Mouse (Mus musculus): ENCODE measurements at regions not wholly inside any gene's neighbourhood (a gene's known extent, or its start where the extent isn't known, plus 50 kb on each side); places are given as distances from the start of the nearest gene placed in this dataset.

DNA sequence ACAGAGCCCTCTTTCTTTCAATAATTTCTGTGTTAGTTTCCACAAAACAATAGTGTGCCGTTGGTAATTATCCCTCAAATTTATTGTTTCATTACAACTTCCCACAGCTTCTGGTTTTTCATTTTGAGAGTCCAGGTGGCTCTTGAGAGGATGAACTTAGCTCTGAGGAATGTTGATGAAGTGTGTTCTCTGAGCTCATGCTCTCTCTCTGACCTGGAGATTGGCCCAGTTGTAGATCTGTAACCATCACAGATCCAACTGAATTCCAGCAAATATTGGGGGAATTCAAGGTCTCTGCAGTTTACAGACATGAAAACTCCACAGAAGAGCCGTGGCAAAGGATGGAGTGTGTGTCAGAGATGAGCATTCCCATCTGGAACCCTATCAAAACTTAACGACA, 96.5 kb upstream of the Spry2 start:
- no peaks in the 10 kb centered on the region for H3K27me3 ChIP-seq (replicated peaks)
- no peak for TF ChIP-seq KAT2A (IDR thresholded peaks at IDR 0.05; ENCODE audit: insufficient replicate concordance, low read length)
- TF ChIP-seq MYC (IDR thresholded peaks at IDR 0.05; ENCODE audit: low read depth, low read length) = no peak
- TF ChIP-seq MAFK (IDR thresholded peaks at IDR 0.05; ENCODE audit: insufficient replicate concordance, low read length) = no peak
- TF ChIP-seq NELFE (IDR thresholded peaks at IDR 0.05; ENCODE audit: low read depth, low read length) = no peak
- no peak for TF ChIP-seq USF1 (IDR thresholded peaks at IDR 0.05; ENCODE audit: low read depth, low read length)
- H3K4me2 ChIP-seq (ENCODE audit: insufficient read depth, low read depth, poor library complexity, severe bottlenecking) = no peak overlapping the region
- no peaks in the 10 kb centered on the region for H3K4me1 ChIP-seq (ENCODE audit: control insufficient read depth in 1 of 2, insufficient read depth in 2 of 2)
- in situ Hi-C loops (cut with MboI; ENCODE audit: low pct_ligation_motif_present, low pct_unique_long_range_greater_than_20kb, low sequenced_read_pairs) (no loop called here), dilution Hi-C loops (cut with MboI; ENCODE audit: extremely low pct_ligation_motif_present, extremely low pct_unique_long_range_greater_than_20kb, low sequenced_read_pairs) (no loop called here)
- H3K36me3 ChIP-seq (replicated peaks in 1 of 2; ENCODE audit: control insufficient read depth in 1 of 2, insufficient read depth in 1 of 2, low read length in 1 of 2) = no peaks in the 10 kb centered on the region
- H3K27ac ChIP-seq (ENCODE audit: insufficient read depth, low read depth) = no peak overlapping the region
- H3K79me2 ChIP-seq (replicated peaks; ENCODE audit: control insufficient read depth, extremely low read depth, insufficient read depth, poor library complexity, severe bottlenecking) = no peaks in the 10 kb centered on the region
- peaks cover 8% of the 10 kb centered on the region for H3K9me3 ChIP-seq (replicated peaks; ENCODE audit: low read length)
- no peak overlapping the region for H3K9ac ChIP-seq (ENCODE audit: insufficient read depth, low read depth)
- DNase-seq (ENCODE audit: extremely low read depth) = no peak
- H3K4me3 ChIP-seq (replicated peaks in 1 of 3; ENCODE audit: low read depth in 2 of 3, low read length in 2 of 3, poor library complexity in 1 of 3) = no peak overlapping the region

- Histone ChIP-seq H3K4me2 (ENCODE audit: insufficient read depth, low read depth, poor library complexity, severe bottlenecking) (no peak overlapping the region), H3K27ac (ENCODE audit: insufficient read depth, low read depth) (no peak overlapping the region), H3K36me3 (replicated peaks in 1 of 2; ENCODE audit: control insufficient read depth in 1 of 2, insufficient read depth in 1 of 2, low read length in 1 of 2) (no peaks in the 10 kb centered on the region), H3K79me2 (replicated peaks; ENCODE audit: control insufficient read depth, extremely low read depth, insufficient read depth, poor library complexity, severe bottlenecking) (no peaks in the 10 kb centered on the region), H3K9me3 (replicated peaks; ENCODE audit: low read length) (peaks cover 9% of the 10 kb centered on the region), H3K4me1 (ENCODE audit: control insufficient read depth in 1 of 2, insufficient read depth in 2 of 2) (no peaks in the 10 kb centered on the region), H3K27me3 (replicated peaks) (no peaks in the 10 kb centered on the region), H3K4me3 (replicated peaks in 1 of 3; ENCODE audit: low read depth in 2 of 3, low read length in 2 of 3, poor library complexity in 1 of 3) (no peak overlapping the region), H3K9ac (ENCODE audit: insufficient read depth, low read depth) (no peak overlapping the region)
- in situ Hi-C loops (cut with MboI; ENCODE audit: low pct_ligation_motif_present, low pct_unique_long_range_greater_than_20kb, low sequenced_read_pairs) (no loop called here), dilution Hi-C loops (cut with MboI; ENCODE audit: extremely low pct_ligation_motif_present, extremely low pct_unique_long_range_greater_than_20kb, low sequenced_read_pairs) (no loop called here)
- TF ChIP-seq MAX (IDR thresholded peaks at IDR 0.05; ENCODE audit: low read length) = no peak
- TF ChIP-seq MAFK (IDR thresholded peaks at IDR 0.05; ENCODE audit: insufficient replicate concordance, low read length) = no peak
- no peak for TF ChIP-seq CHD2 (IDR thresholded peaks at IDR 0.05; ENCODE audit: low read length)
- no peak for TF ChIP-seq SMC3 (IDR thresholded peaks at IDR 0.05; ENCODE audit: low read depth, low read length)
- TF ChIP-seq JUND (conservative IDR thresholded peaks at IDR 0.05; ENCODE audit: low read depth, low read length) = no peak
- TF ChIP-seq RAD21 (IDR thresholded peaks at IDR 0.05; ENCODE audit: low read depth, low read length) = no peak
- no peak for DNase-seq (ENCODE audit: extremely low read depth)
These were observed 103.2 kb upstream of the Spry2 start for GRCm38 (mm10) chr14:105999801-106000200.

- Histone ChIP-seq H3K27me3 (replicated peaks) (no peaks in the 10 kb centered on the region), H3K4me3 (replicated peaks in 1 of 3; ENCODE audit: low read depth in 2 of 3, low read length in 2 of 3, poor library complexity in 1 of 3) (no peak overlapping the region), H3K27ac (ENCODE audit: insufficient read depth, low read depth) (no peak overlapping the region), H3K79me2 (replicated peaks; ENCODE audit: control insufficient read depth, extremely low read depth, insufficient read depth, poor library complexity, severe bottlenecking) (no peaks in the 10 kb centered on the region), H3K4me1 (ENCODE audit: control insufficient read depth in 1 of 2, insufficient read depth in 2 of 2) (no peaks in the 10 kb centered on the region), H3K36me3 (replicated peaks in 1 of 2; ENCODE audit: control insufficient read depth in 1 of 2, insufficient read depth in 1 of 2, low read length in 1 of 2) (no peaks in the 10 kb centered on the region), H3K9me3 (replicated peaks; ENCODE audit: low read length) (peaks cover 21% of the 10 kb centered on the region), H3K4me2 (ENCODE audit: insufficient read depth, low read depth, poor library complexity, severe bottlenecking) (no peak overlapping the region), H3K9ac (ENCODE audit: insufficient read depth, low read depth) (no peak overlapping the region)
- in situ Hi-C loops (cut with MboI; ENCODE audit: low pct_ligation_motif_present, low pct_unique_long_range_greater_than_20kb, low sequenced_read_pairs) (no loop called here), dilution Hi-C loops (cut with MboI; ENCODE audit: extremely low pct_ligation_motif_present, extremely low pct_unique_long_range_greater_than_20kb, low sequenced_read_pairs) (no loop called here)
- TF ChIP-seq MXI1 (IDR thresholded peaks at IDR 0.05; ENCODE audit: low read depth, low read length) (no peak), RCOR1 (conservative IDR thresholded peaks at IDR 0.05; ENCODE audit: low read depth, low read length) (no peak), E2F4 (IDR thresholded peaks at IDR 0.05; ENCODE audit: insufficient replicate concordance, low read depth, low read length) (no peak), JUN (IDR thresholded peaks at IDR 0.05; ENCODE audit: insufficient read depth, low read depth, low read length) (no peak), EP300 (IDR thresholded peaks at IDR 0.05; ENCODE audit: low read length) (no peak), MAZ (IDR thresholded peaks at IDR 0.05; ENCODE audit: low read depth, low read length) (no peak), KAT2A (IDR thresholded peaks at IDR 0.05; ENCODE audit: insufficient replicate concordance, low read length) (no peak), USF1 (IDR thresholded peaks at IDR 0.05; ENCODE audit: low read depth, low read length) (no peak), RAD21 (IDR thresholded peaks at IDR 0.05; ENCODE audit: low read depth, low read length) (no peak), ELF1 (IDR thresholded peaks at IDR 0.05; ENCODE audit: low read depth, low read length) (no peak), ETS1 (conservative IDR thresholded peaks at IDR 0.05; ENCODE audit: low read depth, low read length) (no peak), ZKSCAN1 (IDR thresholded peaks at IDR 0.05; ENCODE audit: borderline replicate concordance, low read depth, low read length) (no peak), NRF1 (IDR thresholded peaks at IDR 0.05; ENCODE audit: low read depth, low read length) (no peak), MAX (IDR thresholded peaks at IDR 0.05; ENCODE audit: low read length) (no peak)
- DNase-seq (ENCODE audit: extremely low read depth) = no peak
These were observed 98.2 kb upstream of the Trim52 start for GRCm38 (mm10) chr14:106007769-106008168.

Measured in CH12.LX (cell line).